Mouse (Mus musculus): Measurements from ENCODE around the gene Wfdc1.

GRCm38 (mm10) chr8:119639798-119640197 lies 26.4 kb upstream of the Wfdc1 start:
- no peak for TF ChIP-seq EP300 (IDR thresholded peaks at IDR 0.05; ENCODE audit: low read depth)
- TF ChIP-seq CTCF (IDR thresholded peaks at IDR 0.05; ENCODE audit: low read depth): no peak
